Mouse (Mus musculus): ENCODE measurements at regions not wholly inside any gene's neighbourhood (a gene's known extent, or its start where the extent isn't known, plus 50 kb on each side); places are given as distances from the start of the nearest gene placed in this dataset.

DNA sequence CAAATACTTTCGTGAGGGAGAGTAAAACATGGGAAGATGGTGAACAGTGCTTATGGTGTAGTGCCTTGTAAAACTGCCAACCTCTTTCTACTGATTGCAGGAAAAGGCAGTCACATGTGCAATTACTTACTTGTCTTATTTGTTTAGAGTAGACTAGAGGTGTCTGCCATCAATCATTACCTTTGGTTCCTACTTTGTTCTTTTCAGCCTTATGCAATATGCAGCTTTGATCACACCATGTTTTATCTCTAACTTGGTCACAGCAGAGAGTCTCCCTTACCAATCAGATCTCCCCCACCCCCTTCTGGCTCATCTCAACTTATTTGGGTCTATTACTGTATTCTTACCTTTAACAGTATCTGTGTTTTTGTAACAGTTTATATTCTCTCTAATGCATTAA lies 1043.2 kb downstream of the Car8 start:
- ATAC-seq (ENCODE audit: extremely low read depth, insufficient number of reproducible peaks, low FRiP score, poor library complexity, severe bottlenecking) = no peak

GRCm38 (mm10) chr4:7191912-7192311 lies 1046.9 kb downstream of the Car8 start:
- no peak for ATAC-seq (ENCODE audit: extremely low read depth, insufficient number of reproducible peaks, low FRiP score, poor library complexity, severe bottlenecking)

GRCm38 (mm10) chr4:7191228-7191627 lies 1047.6 kb downstream of the Car8 start:
- ATAC-seq (ENCODE audit: extremely low read depth, insufficient number of reproducible peaks, low FRiP score, poor library complexity, severe bottlenecking) = no peak

- ATAC-seq (ENCODE audit: extremely low read depth, insufficient number of reproducible peaks, low FRiP score, poor library complexity, severe bottlenecking) = no peak
Observed at GRCm38 (mm10) chr4:7175030-7175429, 1063.8 kb downstream of the Car8 start.

- ATAC-seq (ENCODE audit: extremely low read depth, insufficient number of reproducible peaks, low FRiP score, poor library complexity, severe bottlenecking) = no peak
Observed at GRCm38 (mm10) chr4:7172528-7173306, 1066.1 kb downstream of the Car8 start.

- ATAC-seq (ENCODE audit: extremely low read depth, insufficient number of reproducible peaks, low FRiP score, poor library complexity, severe bottlenecking) = no peak
Observed at GRCm38 (mm10) chr4:7171637-7172417, 1067.0 kb downstream of the Car8 start.

DNA sequence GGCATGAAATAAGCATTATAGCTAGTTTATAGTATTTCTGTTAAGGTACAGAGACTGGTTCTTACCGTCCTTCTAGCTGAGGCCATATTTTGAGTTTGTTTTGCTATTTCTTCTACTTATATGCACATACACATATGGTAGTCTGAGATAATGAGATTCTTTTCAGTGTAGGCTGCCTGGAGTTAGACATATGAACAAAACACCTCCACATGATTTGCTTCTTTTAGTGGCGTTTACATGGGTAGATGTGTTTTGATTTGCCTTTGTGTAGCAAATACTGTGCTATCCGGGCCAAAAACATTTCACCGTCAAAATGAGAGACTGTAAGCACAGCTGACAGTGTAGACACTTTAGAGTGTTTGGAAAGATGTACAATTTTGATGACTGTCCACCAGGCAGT lies 1077.4 kb downstream of the Car8 start:
- ATAC-seq (ENCODE audit: extremely low read depth, insufficient number of reproducible peaks, low FRiP score, poor library complexity, severe bottlenecking) = no peak

GRCm38 (mm10) chr4:7157883-7158282 lies 1081.0 kb downstream of the Car8 start:
- no peak for ATAC-seq (ENCODE audit: extremely low read depth, insufficient number of reproducible peaks, low FRiP score, poor library complexity, severe bottlenecking)

DNA sequence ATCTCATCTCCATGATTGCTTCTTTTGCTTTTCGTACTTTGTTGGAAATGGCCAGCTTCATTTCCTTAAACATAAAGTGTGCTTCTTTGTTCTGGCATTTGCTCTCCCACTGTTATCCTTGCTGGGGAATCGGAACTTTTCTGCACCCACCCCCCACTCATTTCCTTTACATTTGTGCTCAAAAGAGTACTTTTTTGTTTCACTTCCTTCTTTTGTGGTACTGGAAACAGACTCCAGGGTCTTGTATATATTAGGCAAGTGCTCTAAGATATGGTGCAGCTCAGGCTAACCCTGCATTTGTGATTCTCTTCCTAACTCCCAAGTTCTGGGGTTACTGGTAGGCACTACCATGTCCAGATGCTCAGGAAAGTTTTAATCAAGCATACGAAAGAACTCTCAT lies 1084.6 kb downstream of the Car8 start:
- no peak for ATAC-seq (ENCODE audit: extremely low read depth, insufficient number of reproducible peaks, low FRiP score, poor library complexity, severe bottlenecking)

GRCm38 (mm10) chr4:7153835-7154234 lies 1085.0 kb downstream of the Car8 start:
- ATAC-seq (ENCODE audit: extremely low read depth, insufficient number of reproducible peaks, low FRiP score, poor library complexity, severe bottlenecking) = no peak

DNA sequence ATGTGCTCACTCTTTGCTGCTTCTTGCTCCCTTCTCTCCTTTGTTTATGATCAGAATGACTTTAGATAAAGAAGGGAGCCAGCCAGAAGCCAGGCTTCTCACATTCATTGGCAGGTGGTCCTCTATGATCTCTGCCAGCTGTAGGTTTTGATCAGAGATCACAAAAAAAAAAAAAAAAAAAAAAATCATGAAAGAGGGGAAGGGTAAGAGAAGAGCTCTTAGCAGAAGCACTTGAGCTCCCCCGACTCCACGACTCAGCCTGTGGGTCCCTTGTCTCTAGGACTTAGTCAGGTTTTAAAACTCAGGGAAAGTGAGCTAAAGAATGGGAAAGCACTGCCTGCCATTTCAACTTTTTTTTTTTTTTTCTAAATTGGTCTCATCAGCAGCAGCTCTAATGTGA lies 1093.1 kb downstream of the Car8 start:
- no peak for ATAC-seq (ENCODE audit: extremely low read depth, insufficient number of reproducible peaks, low FRiP score, poor library complexity, severe bottlenecking)

DNA sequence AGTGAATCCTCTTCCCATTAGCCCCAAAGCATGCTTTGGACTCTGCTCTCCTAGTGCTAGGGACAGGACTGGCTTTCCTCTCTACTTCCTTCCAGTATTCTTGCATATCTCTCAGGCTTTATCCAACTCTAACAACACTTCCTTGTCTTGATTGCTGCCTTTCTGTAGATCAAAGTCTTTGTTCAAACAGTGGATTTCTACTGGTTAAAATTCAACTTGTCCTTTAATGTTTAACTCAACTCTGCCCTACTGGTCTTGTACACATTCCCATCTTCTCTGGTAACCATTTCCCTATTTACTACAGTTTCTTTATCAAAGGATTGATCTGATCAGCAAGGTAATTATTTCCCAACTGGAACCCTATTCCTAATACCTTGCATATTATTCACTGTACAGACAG lies 1094.6 kb downstream of the Car8 start:
- ATAC-seq (ENCODE audit: extremely low read depth, insufficient number of reproducible peaks, low FRiP score, poor library complexity, severe bottlenecking) = no peak

DNA sequence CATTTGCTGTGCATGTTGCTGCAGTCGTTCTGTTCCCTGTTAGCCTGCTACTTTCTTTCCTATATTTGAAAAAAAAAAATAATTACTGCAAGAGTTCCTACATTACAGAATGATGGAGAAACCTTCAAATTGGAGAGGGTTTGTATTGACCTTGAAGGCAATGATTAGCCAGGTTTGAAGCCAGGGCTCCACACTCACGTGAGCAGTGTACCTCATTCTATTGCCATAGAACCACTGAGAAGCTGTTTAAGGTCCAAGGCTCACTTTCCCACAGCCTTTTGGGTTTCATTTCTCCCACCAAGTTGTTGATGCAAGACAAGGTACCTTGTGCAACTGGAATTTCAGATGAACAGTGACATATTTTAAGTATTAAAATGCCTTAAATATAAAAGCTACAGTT lies 1095.2 kb downstream of the Car8 start:
- ATAC-seq (ENCODE audit: extremely low read depth, insufficient number of reproducible peaks, low FRiP score, poor library complexity, severe bottlenecking) = no peak

- no peak for ATAC-seq (ENCODE audit: extremely low read depth, insufficient number of reproducible peaks, low FRiP score, poor library complexity, severe bottlenecking)
Observed at GRCm38 (mm10) chr4:7142781-7143180, 1096.1 kb downstream of the Car8 start.

GRCm38 (mm10) chr4:7112159-7112558 lies 1126.7 kb downstream of the Car8 start:
- no peak for ATAC-seq (ENCODE audit: extremely low read depth, insufficient number of reproducible peaks, low FRiP score, poor library complexity, severe bottlenecking)

GRCm38 (mm10) chr4:7092957-7093356 lies 1145.9 kb downstream of the Car8 start:
- no peak for ATAC-seq (ENCODE audit: extremely low read depth, insufficient number of reproducible peaks, low FRiP score, poor library complexity, severe bottlenecking)

DNA sequence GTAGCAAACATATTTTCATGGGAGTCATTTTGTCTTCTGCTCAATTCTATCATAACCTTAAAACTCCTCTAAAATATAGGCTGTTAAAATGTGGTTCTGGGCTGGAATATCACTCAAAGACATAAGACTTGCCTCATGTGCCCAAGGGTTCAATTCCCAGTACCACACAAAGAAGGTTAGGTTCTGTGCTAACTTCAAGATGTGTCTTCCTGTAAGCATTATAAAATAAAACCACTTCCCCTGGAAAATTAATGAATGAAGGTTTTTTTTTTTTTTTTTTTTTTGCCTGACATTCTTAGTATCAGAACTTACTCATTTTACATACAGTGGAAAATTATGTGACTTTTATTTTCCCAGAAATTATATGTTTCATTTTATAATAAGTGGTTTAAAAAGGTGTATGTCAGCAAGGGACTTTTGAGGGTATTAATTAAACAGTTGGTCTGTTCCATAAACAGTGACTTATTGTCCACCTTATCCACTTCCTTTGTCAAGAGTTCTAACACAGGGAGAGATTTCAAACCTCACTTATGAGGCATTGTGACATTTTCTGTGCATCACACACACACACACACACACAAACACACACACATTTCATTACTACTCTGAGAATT lies 1147.5 kb downstream of the Car8 start:
- no peak for ATAC-seq (ENCODE audit: extremely low read depth, insufficient number of reproducible peaks, low FRiP score, poor library complexity, severe bottlenecking)
